Mouse (Mus musculus) thymus, postnatal 4 days (tissue): ENCODE data around the gene Hspd1.

ENCODE experiments used
- DNase-seq: peaks from one replicate; pipeline ENCODE4 v3.0.0; 2021

The Hspd1 gene

DNA sequence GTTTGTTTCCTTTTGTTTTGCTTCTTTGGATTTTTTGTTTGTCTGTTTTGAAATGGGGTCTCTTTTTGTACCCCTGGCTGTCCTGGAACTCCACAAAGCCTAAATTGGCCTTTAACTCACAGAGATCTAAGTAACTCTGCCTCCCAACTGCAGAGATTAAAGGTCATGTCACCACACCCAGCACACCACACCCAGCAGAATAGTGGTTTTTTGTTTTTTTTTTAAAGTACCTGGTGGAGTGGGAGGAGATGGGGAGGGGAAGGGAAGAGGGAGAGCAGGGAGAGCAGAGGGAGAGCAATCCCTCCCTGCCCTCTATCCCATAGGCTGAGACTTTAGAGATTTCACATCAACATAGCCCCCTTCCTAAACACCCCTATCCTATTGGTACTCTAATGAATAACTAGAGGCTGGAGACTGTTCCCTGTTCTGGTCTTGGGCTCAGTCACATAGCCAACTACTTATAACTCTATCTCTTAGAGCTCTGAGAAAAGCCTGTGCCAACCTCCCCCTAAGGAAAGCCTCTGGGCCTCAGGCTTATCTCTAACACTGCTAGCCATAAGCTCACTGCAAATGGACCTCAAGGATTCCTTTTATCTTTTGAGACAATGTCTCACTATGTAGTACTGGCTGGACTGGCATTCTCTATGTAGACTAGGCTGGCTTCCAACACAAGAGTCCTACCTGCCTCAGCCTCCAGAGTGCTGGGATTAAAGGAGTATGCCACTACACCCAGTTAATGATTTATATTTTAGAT lies 56.8 kb downstream of the Hspd1 start:
- DNase-seq = no peak

DNA sequence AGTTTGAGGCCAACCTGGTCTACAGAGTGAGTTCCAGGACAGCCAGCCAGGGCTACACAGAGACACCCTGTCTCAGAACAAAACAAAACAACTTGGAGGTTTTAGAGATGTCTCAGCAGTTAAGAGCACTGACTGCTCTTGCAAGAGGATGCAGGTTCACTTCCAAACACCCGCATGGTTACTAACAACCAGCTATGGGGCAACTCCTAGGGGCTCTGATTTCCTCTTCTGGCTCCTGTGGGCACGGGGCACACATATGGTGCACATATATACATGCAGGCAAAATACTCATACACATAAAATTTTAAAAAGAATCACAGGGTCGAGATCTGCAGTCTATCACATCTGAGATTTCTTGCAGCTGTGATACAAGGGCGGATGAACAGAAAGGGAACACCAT lies 58.6 kb downstream of the Hspd1 start:
- peak; percentile 40 for DNase-seq

DNA sequence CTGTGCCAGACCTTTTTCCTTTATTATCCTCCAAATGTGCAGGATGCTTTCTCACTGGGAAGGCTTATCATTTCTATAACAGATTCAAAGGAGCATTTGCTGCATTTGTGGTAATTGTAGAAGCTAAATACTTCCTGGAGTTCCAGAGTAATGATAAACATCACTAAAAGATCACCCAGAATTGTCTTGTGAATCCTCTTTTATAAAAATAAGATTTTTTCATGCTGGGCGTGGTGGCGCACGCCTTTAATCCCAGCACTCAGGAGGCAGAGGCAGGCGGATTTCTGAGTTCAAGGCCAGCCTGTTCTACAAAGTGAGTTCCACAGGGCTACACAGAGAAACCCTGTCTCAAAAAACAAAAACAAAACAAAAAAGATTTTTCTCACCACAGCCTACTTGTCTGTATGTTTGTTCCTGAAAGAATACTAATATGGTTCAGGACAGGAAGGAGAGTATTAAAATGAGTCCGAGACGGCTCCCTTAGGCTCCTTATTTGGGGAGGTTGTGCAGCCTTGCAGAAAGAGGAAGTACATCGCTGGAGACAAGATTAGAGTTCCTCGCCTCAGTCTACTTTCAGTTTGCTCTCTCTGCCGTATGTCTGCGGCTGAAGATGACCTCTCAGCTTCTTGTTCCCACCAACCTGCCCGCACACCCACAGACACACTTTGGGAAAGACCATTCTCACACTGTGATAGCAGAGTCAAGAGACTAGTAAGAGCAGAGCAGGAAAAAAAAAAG lies 59.4 kb downstream of the Hspd1 start:
- peak; percentile 57 for DNase-seq

- no peak for DNase-seq
Observed at GRCm38 (mm10) chr1:55027966-55028365, 60.1 kb downstream of the Hspd1 start.
